Mouse (Mus musculus): Measurements from ENCODE around the gene Hormad1. TPM values are rescaled to one million over a fixed set of nuclear protein-coding genes. Genes with fewer than 3 reads are reported as not detected.
"Not testable (repeated sequence)": the region's sequence is repeated elsewhere in the genome, so short reads cannot be mapped to it uniquely, and the experiment has no call there.

Gene Hormad1
- polyA plus RNA-seq, 1 experiment from 2014 or later = not detected

DNA sequence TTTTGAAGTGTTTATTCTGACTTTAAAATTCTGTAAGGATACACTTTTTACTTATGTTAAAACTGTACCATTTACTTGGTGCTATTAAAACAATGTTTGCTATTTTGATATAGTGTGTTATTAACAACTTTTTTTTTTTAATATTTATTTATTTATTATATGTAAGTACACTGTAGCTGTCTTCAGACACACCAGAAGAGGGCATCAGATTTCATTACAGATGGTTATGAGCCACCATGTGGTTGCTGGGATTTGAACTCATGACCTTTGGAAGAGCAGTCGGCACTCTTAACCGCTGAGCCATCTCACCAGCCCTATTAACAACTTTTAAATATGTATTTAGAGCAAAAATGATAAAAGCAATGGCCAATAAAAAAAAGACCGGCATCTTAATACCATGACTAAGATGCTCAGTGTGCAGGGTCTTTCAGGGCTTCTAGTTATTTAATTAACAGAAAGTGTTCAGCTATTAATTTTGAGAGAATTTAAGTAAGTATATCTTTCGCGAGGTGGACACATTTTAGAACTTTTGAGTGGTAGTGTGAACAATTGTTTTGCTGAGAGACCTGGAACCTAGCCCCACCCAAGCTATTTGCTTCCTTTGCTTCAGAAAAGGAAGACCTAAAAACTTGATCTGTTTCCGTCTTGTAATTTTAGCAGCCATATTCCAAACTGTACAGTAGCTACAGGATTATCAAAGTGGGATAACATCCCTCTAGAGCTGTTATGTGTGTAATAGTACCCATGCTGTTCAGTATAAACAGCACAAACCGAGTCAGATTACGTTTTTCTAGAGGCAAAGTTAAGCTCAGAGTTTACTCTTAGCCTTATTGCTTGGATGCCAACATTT lies 28.5 kb downstream of the Hormad1 start:
- Histone ChIP-seq H3K4me3 (peak overlapping the region; percentile 69), H3K27me3 (replicated peaks) (no peaks in the 10 kb centered on the region), H3K36me3 (peaks cover 8% of the 10 kb centered on the region), H3K4me1 (no peaks in the 10 kb centered on the region), H3K4me2 (replicated peaks) (peak overlapping the region; percentile 71), H3K27ac (no peak overlapping the region), H3K9ac (no peak overlapping the region), H3K9me3 (no peaks in the 10 kb centered on the region)
- WGBS = 52% methylated on average over 8 of the region's 8 CpGs
- peak; percentile 59; the same call in 1 of the 2 replicates for ATAC-seq (ENCODE audit: low FRiP score, low read depth)

DNA sequence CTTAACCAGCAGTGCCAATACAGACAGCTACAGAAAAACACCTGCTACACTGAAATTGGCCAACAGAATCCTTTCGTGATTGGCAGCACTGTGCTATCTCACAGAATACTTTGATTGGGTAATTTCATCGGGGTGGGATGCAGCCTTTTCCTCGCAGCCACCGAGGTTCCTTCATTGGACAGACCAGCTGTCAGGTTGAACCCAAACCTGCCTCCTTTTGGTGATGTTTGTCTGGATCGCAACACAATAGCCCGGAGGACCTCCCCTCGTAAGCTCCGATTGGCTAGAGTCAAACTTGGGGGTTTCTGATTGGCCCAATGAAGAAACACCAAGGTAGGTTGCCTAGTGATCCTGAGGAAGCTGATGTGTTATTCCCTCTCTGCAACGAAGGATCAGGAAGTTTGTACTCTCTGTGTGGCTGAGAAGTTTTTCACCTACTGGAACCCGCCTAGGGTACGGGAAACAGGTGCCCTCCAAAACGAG lies 29.2 kb downstream of the Hormad1 start, which contains the start of gene Golph3l:
Gene Golph3l, plus strand, starts transcription at position 331 of the 483 bp plus-strand sequence.
- Histone ChIP-seq H3K9me3 (no peaks in the 10 kb centered on the region), H3K9ac (peak within 1 kb of the TSS; percentile 62), H3K4me3 (peak within 1 kb of the TSS; percentile 69), H3K36me3 (peaks cover 9% of the 10 kb centered on the region), H3K4me2 (replicated peaks) (peak within 1 kb of the TSS; percentile 71), H3K27ac (no peak within 1 kb of the TSS), H3K4me1 (no peaks in the 10 kb centered on the region), H3K27me3 (replicated peaks) (no peaks in the 10 kb centered on the region)
- peak; percentile 100 for ATAC-seq (ENCODE audit: low FRiP score, low read depth)
- under 1% methylated on average over 12 of the region's 12 CpGs for WGBS

DNA sequence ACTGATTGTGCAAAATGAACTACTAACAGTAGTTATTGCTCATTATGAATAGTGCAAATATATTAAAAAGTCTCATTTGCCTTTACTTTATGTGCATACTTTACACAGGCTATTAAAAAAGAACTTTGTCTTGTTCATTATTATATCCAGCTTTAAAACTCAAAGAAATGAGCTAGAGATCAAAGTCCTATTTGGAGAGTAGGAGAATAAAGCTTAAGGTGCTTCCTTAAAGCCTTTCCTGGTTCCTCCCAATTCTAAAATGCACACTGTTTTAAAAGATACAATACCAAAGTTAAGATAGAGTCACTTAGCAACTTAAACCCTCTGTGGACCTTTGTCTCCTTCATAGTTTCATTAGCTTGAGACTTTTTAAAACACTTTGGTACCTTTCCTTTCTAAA lies 39.3 kb downstream of the Hormad1 start:
- Histone ChIP-seq H3K36me3 (peaks cover 25% of the 10 kb centered on the region; the same call in 1 of the 2 replicates), H3K4me2 (replicated peaks) (no peak overlapping the region), H3K4me3 (no peak overlapping the region), H3K9ac (no peak overlapping the region), H3K9me3 (no peaks in the 10 kb centered on the region), H3K27ac (no peak overlapping the region), H3K27me3 (replicated peaks) (no peaks in the 10 kb centered on the region), H3K4me1 (no peaks in the 10 kb centered on the region)
- no peak for ATAC-seq (ENCODE audit: low FRiP score, low read depth)

DNA sequence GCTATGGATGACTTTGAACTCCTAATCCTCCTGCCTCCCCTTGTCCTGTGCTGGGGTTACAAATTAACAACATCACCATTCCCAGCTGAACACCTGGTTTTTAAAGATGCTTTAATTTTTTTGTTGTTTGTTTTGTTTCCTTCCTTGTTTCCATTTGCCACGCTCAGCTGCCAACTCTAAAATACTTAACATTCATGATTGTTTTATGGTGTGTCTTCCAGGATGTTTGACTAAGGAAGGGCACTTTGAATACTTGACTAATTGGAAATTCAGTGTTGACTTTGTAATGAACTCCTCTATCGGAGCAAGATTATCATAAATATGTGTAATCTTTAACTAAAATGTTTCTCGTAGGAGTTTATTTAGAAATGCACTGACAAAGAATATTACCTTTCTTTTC lies 41.8 kb downstream of the Hormad1 start:
- no peak overlapping the region for H3K4me3 ChIP-seq
- H3K9me3 ChIP-seq = no peaks in the 10 kb centered on the region
- no peak overlapping the region for H3K27ac ChIP-seq
- 94% methylated on average over 3 of the region's 3 CpGs for WGBS
- no peak for ATAC-seq (ENCODE audit: low FRiP score, low read depth)
- H3K27me3 ChIP-seq (replicated peaks) = no peaks in the 10 kb centered on the region
- no peak overlapping the region for H3K9ac ChIP-seq
- peaks cover 13% of the 10 kb centered on the region; the same call in 1 of the 2 replicates for H3K36me3 ChIP-seq
- no peak overlapping the region for H3K4me2 ChIP-seq (replicated peaks)
- no peaks in the 10 kb centered on the region for H3K4me1 ChIP-seq

GRCm38 (mm10) chr3:95606096-95606495 lies 46.6 kb downstream of the Hormad1 start:
- no peak overlapping the region for H3K27ac ChIP-seq
- no peak for ATAC-seq (ENCODE audit: low FRiP score, low read depth)
- H3K9me3 ChIP-seq = no peaks in the 10 kb centered on the region
- H3K9ac ChIP-seq = no peak overlapping the region
- no peak overlapping the region for H3K4me2 ChIP-seq (replicated peaks)
- H3K36me3 ChIP-seq = peaks cover 32% of the 10 kb centered on the region
- H3K27me3 ChIP-seq (replicated peaks) = no peaks in the 10 kb centered on the region
- no peaks in the 10 kb centered on the region for H3K4me1 ChIP-seq
- 91% methylated on average over 3 of the region's 3 CpGs for WGBS
- no peak overlapping the region for H3K4me3 ChIP-seq

GRCm38 (mm10) chr3:95609195-95609594 lies 49.7 kb downstream of the Hormad1 start:
- Histone ChIP-seq H3K4me2 (replicated peaks) (no peak overlapping the region), H3K9me3 (no peaks in the 10 kb centered on the region), H3K4me1 (no peaks in the 10 kb centered on the region), H3K9ac (no peak overlapping the region), H3K27ac (no peak overlapping the region), H3K27me3 (replicated peaks) (no peaks in the 10 kb centered on the region), H3K36me3 (peaks cover 37% of the 10 kb centered on the region), H3K4me3 (no peak overlapping the region)
- 77% methylated on average over 3 of the region's 3 CpGs for WGBS
- ATAC-seq (ENCODE audit: low FRiP score, low read depth) = no peak

DNA sequence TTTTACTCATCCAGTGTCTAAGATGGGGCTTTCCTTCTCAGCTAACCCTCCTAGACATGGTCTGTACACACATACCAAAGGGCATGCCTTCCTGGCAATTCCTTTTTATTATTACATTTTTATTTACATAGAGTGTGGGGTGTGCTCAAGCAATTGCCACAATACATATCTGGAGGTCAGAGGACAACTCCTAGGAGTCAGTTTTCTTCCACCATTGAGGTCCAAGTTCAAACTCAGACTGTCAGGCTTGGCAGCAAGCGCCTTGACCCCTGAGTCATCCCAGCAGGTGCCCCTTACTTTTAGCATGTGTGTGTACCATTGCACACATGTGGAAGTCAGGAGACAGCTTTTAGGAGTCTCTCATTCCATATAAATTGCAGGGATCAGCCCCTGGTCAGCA lies 54.5 kb downstream of the Hormad1 start:
- no peaks in the 10 kb centered on the region for H3K4me1 ChIP-seq
- no peak overlapping the region for H3K9ac ChIP-seq
- WGBS = 88% methylated on average over 1 of the region's 1 CpGs
- H3K27me3 ChIP-seq (replicated peaks) = no peaks in the 10 kb centered on the region
- ATAC-seq (ENCODE audit: low FRiP score, low read depth) = no peak
- H3K4me2 ChIP-seq (replicated peaks) = no peak overlapping the region
- H3K36me3 ChIP-seq = peaks cover 40% of the 10 kb centered on the region
- no peak overlapping the region for H3K4me3 ChIP-seq
- H3K27ac ChIP-seq = no peak overlapping the region
- no peaks in the 10 kb centered on the region for H3K9me3 ChIP-seq

DNA sequence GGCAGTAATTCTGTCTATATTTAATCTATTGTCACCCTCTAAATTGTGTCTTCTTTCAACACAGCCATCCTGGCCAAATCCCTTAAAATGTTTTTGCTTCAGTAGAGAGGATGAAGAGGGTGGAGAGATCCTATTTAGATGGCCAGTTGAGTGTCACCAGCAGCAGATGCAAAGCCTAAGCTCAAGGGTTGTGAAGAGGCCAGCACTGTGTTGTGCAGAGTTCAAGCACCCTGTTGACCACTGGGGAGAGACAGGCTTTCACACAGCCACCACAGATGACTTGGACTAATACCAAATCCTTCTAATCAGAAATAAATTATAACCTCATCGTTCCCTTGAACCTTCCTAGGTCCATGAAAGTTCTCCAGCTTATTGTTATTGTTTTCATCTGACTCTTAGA lies 59.0 kb downstream of the Hormad1 start:
- Histone ChIP-seq H3K27me3 (replicated peaks) (no peaks in the 10 kb centered on the region), H3K9ac (no peak overlapping the region), H3K9me3 (no peaks in the 10 kb centered on the region), H3K4me1 (no peaks in the 10 kb centered on the region), H3K4me2 (replicated peaks) (no peak overlapping the region), H3K36me3 (peaks cover 37% of the 10 kb centered on the region), H3K27ac (no peak overlapping the region), H3K4me3 (no peak overlapping the region)
- no peak for ATAC-seq (ENCODE audit: low FRiP score, low read depth)
- 87% methylated on average over 1 of the region's 1 CpGs for WGBS

- Histone ChIP-seq H3K4me3 (no peak overlapping the region), H3K27ac (no peak overlapping the region), H3K9ac (no peak overlapping the region), H3K4me2 (replicated peaks) (no peak overlapping the region), H3K9me3 (no peaks in the 10 kb centered on the region), H3K36me3 (peaks cover 31% of the 10 kb centered on the region), H3K27me3 (replicated peaks) (no peaks in the 10 kb centered on the region), H3K4me1 (peaks cover 12% of the 10 kb centered on the region)
- WGBS = 92% methylated on average over 1 of the region's 1 CpGs
- ATAC-seq (ENCODE audit: low FRiP score, low read depth) = no peak
Measured at GRCm38 (mm10) chr3:95621241-95621640, 61.8 kb downstream of the Hormad1 start.

DNA sequence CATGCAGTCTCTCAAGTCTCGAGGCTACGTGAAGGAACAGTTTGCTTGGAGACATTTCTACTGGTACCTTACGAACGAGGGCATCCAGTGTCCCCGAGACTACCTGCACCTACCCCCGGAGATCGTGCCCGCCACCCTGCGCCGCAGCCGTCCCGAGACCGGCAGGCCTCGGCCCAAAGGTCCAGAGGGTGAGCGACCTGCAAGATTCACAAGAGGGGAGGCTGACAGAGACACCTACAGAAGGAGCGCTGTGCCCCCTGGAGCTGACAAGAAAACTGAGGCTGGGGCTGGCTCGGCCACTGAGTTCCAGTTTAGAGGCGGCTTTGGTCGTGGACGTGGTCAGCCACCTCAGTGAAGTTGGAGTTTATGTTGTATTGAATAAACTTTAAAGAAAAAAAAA lies 62.9 kb downstream of the Hormad1 start:
- ATAC-seq (ENCODE audit: low FRiP score, low read depth); H3K27me3 ChIP-seq (replicated peaks); H3K9ac ChIP-seq; H3K4me2 ChIP-seq (replicated peaks); H3K27ac ChIP-seq; H3K9me3 ChIP-seq; H3K4me3 ChIP-seq: not testable (repeated sequence)
- H3K36me3 ChIP-seq = peaks cover 30% of the 10 kb centered on the region
- H3K4me1 ChIP-seq = peaks cover 18% of the 10 kb centered on the region
- WGBS = 95% methylated on average over 20 of the region's 20 CpGs

GRCm38 (mm10) chr3:95623551-95623950 lies 64.1 kb downstream of the Hormad1 start:
- Histone ChIP-seq H3K27me3 (replicated peaks) (no peaks in the 10 kb centered on the region), H3K9me3 (no peaks in the 10 kb centered on the region), H3K9ac (no peak overlapping the region), H3K4me3 (no peak overlapping the region), H3K27ac (no peak overlapping the region), H3K4me1 (peaks cover 18% of the 10 kb centered on the region), H3K4me2 (replicated peaks) (no peak overlapping the region), H3K36me3 (peaks cover 31% of the 10 kb centered on the region)
- 45% methylated on average over 2 of the region's 2 CpGs for WGBS
- no peak for ATAC-seq (ENCODE audit: low FRiP score, low read depth)

DNA sequence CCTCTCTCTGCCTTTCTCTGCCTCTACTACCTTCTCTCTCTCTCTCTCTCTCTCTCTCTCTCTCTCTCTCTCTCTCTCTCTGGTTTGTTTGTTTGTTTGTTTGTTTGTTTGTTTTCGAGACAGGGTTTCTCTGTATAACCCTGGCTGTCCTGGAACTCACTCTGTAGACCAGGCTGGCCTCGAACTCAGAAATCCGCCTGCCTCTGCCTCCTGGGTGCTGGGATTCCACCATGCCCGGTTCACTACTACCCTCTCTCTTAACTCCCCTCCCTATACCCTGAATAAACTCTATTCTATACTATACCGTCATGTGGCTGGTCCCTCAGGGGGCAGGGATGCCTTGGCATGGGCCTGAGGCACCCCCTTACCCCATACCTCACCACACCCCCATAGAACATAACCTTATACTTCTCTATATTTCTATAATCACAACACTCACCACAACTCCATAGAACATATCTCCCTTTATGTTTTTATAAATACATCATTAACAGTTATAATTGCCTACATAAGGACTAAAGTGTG lies 64.6 kb downstream of the Hormad1 start:
- H3K4me1 ChIP-seq = peaks cover 18% of the 10 kb centered on the region
- H3K9ac ChIP-seq; H3K27me3 ChIP-seq (replicated peaks); ATAC-seq (ENCODE audit: low FRiP score, low read depth); H3K9me3 ChIP-seq; H3K27ac ChIP-seq: not testable (repeated sequence)
- 70% methylated on average over 5 of the region's 5 CpGs for WGBS
- peaks cover 34% of the 10 kb centered on the region for H3K36me3 ChIP-seq
- peak overlapping the region; percentile 55 for H3K4me2 ChIP-seq (replicated peaks)
- peak overlapping the region; percentile 59 for H3K4me3 ChIP-seq
